In the genomic region with DNA sequence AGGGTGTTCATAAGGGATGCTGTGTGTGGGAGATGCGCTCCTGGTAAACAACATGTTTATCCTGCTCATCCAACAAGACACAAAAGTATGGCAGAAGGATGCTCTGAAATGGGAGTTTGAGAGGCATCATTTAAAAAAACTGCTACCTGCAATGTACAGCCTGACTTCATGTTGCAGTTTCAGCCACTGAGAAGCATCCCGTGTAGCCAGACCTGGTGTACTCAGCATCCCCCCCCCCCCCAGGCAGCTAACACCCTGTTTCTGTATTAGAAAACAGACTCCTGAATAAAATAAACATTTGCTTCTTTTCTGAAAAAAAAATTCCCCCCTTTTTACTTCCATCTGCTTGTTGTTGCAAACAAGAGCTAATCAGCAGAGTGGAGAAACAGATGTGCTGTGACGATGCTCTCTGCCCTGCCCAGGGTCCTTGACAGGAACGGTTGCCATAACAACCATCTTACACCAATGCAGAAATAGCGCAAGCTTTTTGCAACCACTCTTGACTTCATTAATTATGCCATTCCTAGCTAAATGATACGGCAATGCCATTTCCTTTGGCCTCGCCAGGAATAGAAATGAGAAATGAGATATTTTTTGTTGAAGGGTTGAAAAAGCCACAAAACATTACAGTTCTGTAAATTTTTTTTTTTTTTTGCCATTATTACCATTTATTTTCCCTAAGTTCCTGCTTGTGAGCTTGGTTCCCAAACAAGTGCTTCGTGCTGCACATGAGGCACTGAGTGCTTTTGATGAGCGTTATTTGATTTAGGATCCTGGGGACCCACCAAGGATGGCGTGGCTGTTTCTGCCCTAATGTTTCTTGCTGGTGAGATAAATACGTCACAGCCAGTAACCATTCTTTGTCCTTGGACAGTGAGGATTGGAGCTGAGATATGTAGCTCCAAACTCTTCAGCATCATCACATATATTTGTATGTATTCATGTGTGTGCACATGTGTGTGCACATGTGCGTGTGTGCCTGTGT, we compare ENCODE assay signal across 9 mouse cellular contexts.
DNase-seq lines count a peak whose midpoint lies in the region; ATAC-seq lines count a peak whose summit lies in the region.
"Had no signal": no experiment of that assay in that cellular context is flagged by ENCODE, and none has a peak within 500 bp of the region (broad histone marks: within the 10 kb centered on the region; RNA-seq: fewer than 3 reads in every experiment).

No protein-coding gene starts in this region.

- H3K27ac ChIP-seq in neural tube, embryonic 12.5 days, result peak overlapping the region; percentile 32; the same call in 1 of the 2 replicates
- no peak overlapping the region for H3K27ac ChIP-seq in embryonic facial prominence, embryonic 14.5 days (replicated peaks; ENCODE audit: low read depth, low read length)
- H3K27ac ChIP-seq: liver, embryonic 14.5 days had no signal

- peak overlapping the region; percentile 27 for H3K4me2 ChIP-seq in neural tube, embryonic 12.5 days (replicated peaks)
- H3K4me2 ChIP-seq in embryonic facial prominence, embryonic 14.5 days (ENCODE audit: low read depth, low read length), result no peak overlapping the region

- DNase-seq in neural tube, embryonic 10.5 days (ENCODE audit: extremely low spot score, low spot score), result no peak
- DNase-seq in embryonic facial prominence, embryonic 14.5 days (ENCODE audit: low spot score), result peak; percentile 65
- peak; percentile 38 for DNase-seq in layer of hippocampus, adult 9-10 months (ENCODE audit: low spot score)
- peak; percentile 76 for DNase-seq in telencephalon, adult 2 months (ENCODE audit: low read depth, low spot score)
- no peak for DNase-seq in T-cell, adult 2 months (ENCODE audit: low spot score)
- DNase-seq in gastrocnemius, postnatal 10 days, result no peak
- DNase-seq: kidney, postnatal 14 days had no signal

- H3K9ac ChIP-seq in neural tube, embryonic 12.5 days, result no peak overlapping the region
- no peak overlapping the region for H3K9ac ChIP-seq in embryonic facial prominence, embryonic 14.5 days (ENCODE audit: low read depth, low read length)
- H3K9ac ChIP-seq: liver, embryonic 14.5 days had no signal

- H3K27me3 ChIP-seq in neural tube, embryonic 12.5 days (replicated peaks), result no peaks in the 10 kb centered on the region
- H3K27me3 ChIP-seq in embryonic facial prominence, embryonic 14.5 days (replicated peaks; ENCODE audit: control insufficient read depth, insufficient read depth, low read length), result no peaks in the 10 kb centered on the region

- ATAC-seq in neural tube, embryonic 12.5 days (ENCODE audit: low FRiP score, low read depth), result peak; percentile 79
- ATAC-seq in embryonic facial prominence, embryonic 14.5 days (ENCODE audit: low read depth), result no peak; the same call in 1 of the 2 replicates

- 46% methylated on average over 12 of the region's 12 CpGs for WGBS in neural tube, embryonic 12.5 days
- 50% methylated on average over 12 of the region's 12 CpGs for WGBS in embryonic facial prominence, embryonic 14.5 days

- no peak overlapping the region for H3K4me3 ChIP-seq in neural tube, embryonic 12.5 days
- H3K4me3 ChIP-seq in embryonic facial prominence, embryonic 14.5 days (ENCODE audit: low read depth, low read length), result no peak overlapping the region

- no peaks in the 10 kb centered on the region; the same call in 1 of the 2 replicates for H3K4me1 ChIP-seq in neural tube, embryonic 12.5 days
- no peaks in the 10 kb centered on the region for H3K4me1 ChIP-seq in embryonic facial prominence, embryonic 14.5 days (ENCODE audit: control insufficient read depth, insufficient read depth, low read length)

- H3K36me3 ChIP-seq in neural tube, embryonic 12.5 days, result no peaks in the 10 kb centered on the region
- no peaks in the 10 kb centered on the region for H3K36me3 ChIP-seq in embryonic facial prominence, embryonic 14.5 days (ENCODE audit: control insufficient read depth, insufficient read depth, low read length)

- no peaks in the 10 kb centered on the region for H3K9me3 ChIP-seq in neural tube, embryonic 12.5 days
- no peaks in the 10 kb centered on the region for H3K9me3 ChIP-seq in embryonic facial prominence, embryonic 14.5 days (ENCODE audit: control insufficient read depth, low read length)

Comparison
In these comparisons a context has a peak if more than half of its experiments do, and no peak if none do; other contexts are left out.
1. DNase-seq: peak in embryonic facial prominence, embryonic 14.5 days (single experiment), layer of hippocampus, adult 9-10 months (single experiment) and telencephalon, adult 2 months (single experiment); none in neural tube, embryonic 10.5 days (single experiment), T-cell, adult 2 months (single experiment) and gastrocnemius, postnatal 10 days (single experiment).